Mouse (Mus musculus): ENCODE measurements around the gene Galnt7.

DNA sequence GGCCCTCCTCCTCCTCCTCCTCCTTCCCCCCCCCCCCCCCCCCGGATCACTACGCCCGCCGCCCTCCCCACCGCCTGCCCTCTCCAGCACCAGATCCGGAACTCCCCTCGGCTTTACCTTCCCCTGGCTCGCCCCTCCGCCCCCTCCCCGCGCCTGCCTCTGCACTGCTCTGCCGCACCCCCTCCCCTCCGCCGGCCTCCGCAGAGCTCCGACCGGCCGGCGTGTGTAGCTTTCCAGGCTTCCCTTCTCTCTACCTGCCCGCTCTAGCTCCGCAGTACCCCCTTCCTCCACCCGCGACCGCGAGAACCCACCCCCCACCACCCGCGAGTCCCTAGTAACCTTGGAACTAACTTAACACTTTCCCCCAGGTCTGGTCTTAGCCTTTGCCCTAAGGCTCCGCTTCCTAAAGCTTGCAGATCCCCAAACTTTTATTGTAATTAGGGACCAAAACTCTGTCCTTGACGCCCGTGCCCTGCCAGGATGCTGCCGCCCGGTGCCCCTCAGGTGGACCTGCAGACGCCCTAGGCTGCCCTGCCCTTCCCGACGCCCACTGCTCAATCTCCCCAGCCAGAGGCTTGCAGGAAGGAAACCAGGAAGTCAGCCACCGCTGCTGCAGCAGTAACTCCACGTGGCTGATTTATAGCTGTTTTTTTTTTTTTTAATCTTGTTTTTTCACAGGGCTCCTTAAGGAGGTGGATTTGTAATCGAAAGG is 380 bp upstream of the Galnt7 start:
- TF ChIP-seq GATA1 (IDR thresholded peaks at IDR 0.05; ENCODE audit: low read length) (no peak), TAL1 (IDR thresholded peaks at IDR 0.05; ENCODE audit: low read length) (no peak)

Measured in erythroblast, embryonic 14.5 days (primary cell).